Mouse (Mus musculus) heart, postnatal 0 days (tissue): ENCODE measurements around the gene Pde4d. TPM values are rescaled to one million over a fixed set of nuclear protein-coding genes. Genes with fewer than 3 reads are reported as not detected.

Source experiments
- ATAC-seq: fragments of 200-750 bp; cut with Nextera tagmentation; 2 replicates; pipeline ENCODE4 v1.8.0; 2017; ENCODE audit warnings: low read depth, moderate number of reproducible peaks, moderate library complexity; ENCODE audit not compliant: insufficient read depth
- DNase-seq: peaks from one replicate; pipeline ENCODE4 v3.0.0-alpha.2; 2016; ENCODE audit warnings: low spot score
- H3K27ac ChIP-seq: fragments of 300-500 bp; sonication (generic); 2 replicates; pipeline ENCODE4 v1.5.1; 2014; ENCODE audit warnings: low read depth, mild to moderate bottlenecking
- H3K27me3 ChIP-seq: fragments of 300-500 bp; sonication (generic); 2 replicates; pipeline ENCODE4 v1.6.1; 2014; ENCODE audit warnings: low read length, mixed read lengths; ENCODE audit not compliant: control insufficient read depth, insufficient read depth
- H3K36me3 ChIP-seq: fragments of 300-500 bp; sonication (generic); replicated peaks from 2 replicates; pipeline ENCODE4 v1.6.1; 2014; ENCODE audit warnings: low read length, mixed read lengths; ENCODE audit not compliant: control insufficient read depth, insufficient read depth
- H3K4me1 ChIP-seq: fragments of 300-500 bp; sonication (generic); 2 replicates; pipeline ENCODE4 v1.6.1; 2014; ENCODE audit warnings: antibody characterized with exemption; ENCODE audit not compliant: control insufficient read depth, insufficient read depth
- H3K4me2 ChIP-seq: fragments of 300-500 bp; sonication (generic); 2 replicates; pipeline ENCODE4 v1.6.1; 2014; ENCODE audit warnings: low read depth, mild to moderate bottlenecking, low read length, moderate library complexity
- H3K4me3 ChIP-seq: fragments of 300-500 bp; sonication (generic); 2 replicates; pipeline ENCODE4 v1.5.1; 2014; ENCODE audit warnings: low read depth, low read length
- H3K9ac ChIP-seq: fragments of 300-500 bp; sonication (generic); replicated peaks from 2 replicates; pipeline ENCODE4 v1.6.1; 2014; ENCODE audit warnings: low read depth, low read length, mixed read lengths
- H3K9me3 ChIP-seq: fragments of 300-500 bp; sonication (generic); replicated peaks from 2 replicates; pipeline ENCODE4 v1.6.1; 2016; ENCODE audit warnings: low read length; ENCODE audit not compliant: control insufficient read depth
- CTCF ChIP-seq: IDR thresholded peaks from 2 replicates; pipeline ENCODE4 v1.5.1; 2016; ENCODE audit warnings: antibody characterized with exemption, control low read depth, low read depth
- EP300 ChIP-seq: IDR thresholded peaks from 2 replicates; pipeline ENCODE4 v1.6.1; 2016; ENCODE audit warnings: antibody characterized with exemption, low read depth
- WGBS: fragments of 180-500 bp; shearing (Covaris S2); extraction: QIAGEN DNeasy Blood & Tissue Kit; methylation state at CpG from one replicate; pipeline ENCODE4 v1.1.7; 2014; 5-methylcytosine and 5-hydroxymethylcytosine counted together
- polyA plus RNA-seq: library from polyadenylated mRNA; unstranded; fragments of >200 nt; fragmentation: Nextera tagmentation; extraction: Ambion mirVana; gene quantifications from 2 replicates; pipeline ENCODE4 v1.2.1, GENCODE M21; 2015
- total RNA-seq: library from RNA; depleted of rRNA; stranded (reverse); fragments of >200 nt; gene quantifications from 2 replicates; pipeline ENCODE4 v1.2.3, GENCODE M21; 2014; ENCODE audit warnings: low replicate concordance

The Pde4d gene
- total and polyA plus RNA-seq, 2 experiments from 2014 or later: 21.9 to 58.0 TPM

GRCm38 (mm10) chr13:109175852-109176621 is 726.3 kb downstream of the Pde4d start:
- DNase-seq (no peak), ATAC-seq (no peak)
- no peaks in the 10 kb centered on the region for H3K9me3 ChIP-seq
- H3K9ac ChIP-seq: no peak overlapping the region
- H3K4me3 ChIP-seq: no peak overlapping the region
- WGBS: 73% methylated on average over 11 of the region's 11 CpGs
- no peak overlapping the region for H3K27ac ChIP-seq
- TF ChIP-seq CTCF (no peak), EP300 (no peak)
- H3K27me3 ChIP-seq: no peaks in the 10 kb centered on the region
- H3K4me2 ChIP-seq: no peak overlapping the region
- no peaks in the 10 kb centered on the region for H3K36me3 ChIP-seq
- no peaks in the 10 kb centered on the region for H3K4me1 ChIP-seq

GRCm38 (mm10) chr13:109181363-109181762 is 731.6 kb downstream of the Pde4d start:
- DNase-seq: no peak
- 71% methylated on average over 6 of the region's 6 CpGs for WGBS
- ATAC-seq: no peak
- H3K4me2 ChIP-seq: no peak overlapping the region
- TF ChIP-seq EP300 (no peak), CTCF (no peak)
- no peaks in the 10 kb centered on the region for H3K9me3 ChIP-seq
- H3K9ac ChIP-seq: no peak overlapping the region
- no peak overlapping the region for H3K27ac ChIP-seq
- no peaks in the 10 kb centered on the region for H3K4me1 ChIP-seq
- H3K4me3 ChIP-seq: no peak overlapping the region
- H3K27me3 ChIP-seq: no peaks in the 10 kb centered on the region
- H3K36me3 ChIP-seq: no peaks in the 10 kb centered on the region

GRCm38 (mm10) chr13:109190652-109191051 is 740.9 kb downstream of the Pde4d start:
- Histone ChIP-seq H3K4me1 (no peaks in the 10 kb centered on the region), H3K27me3 (no peaks in the 10 kb centered on the region), H3K27ac (no peak overlapping the region), H3K4me2 (no peak overlapping the region), H3K36me3 (no peaks in the 10 kb centered on the region), H3K4me3 (no peak overlapping the region), H3K9ac (no peak overlapping the region), H3K9me3 (no peaks in the 10 kb centered on the region)
- ATAC-seq (no peak), DNase-seq (no peak)
- TF ChIP-seq CTCF: no peak
- no peak for TF ChIP-seq EP300
- 67% methylated on average over 4 of the region's 4 CpGs for WGBS

GRCm38 (mm10) chr13:109191176-109191575 is 741.4 kb downstream of the Pde4d start:
- H3K4me1 ChIP-seq: no peaks in the 10 kb centered on the region
- 72% methylated on average over 4 of the region's 4 CpGs for WGBS
- ATAC-seq: no peak
- H3K9ac ChIP-seq: no peak overlapping the region
- no peak overlapping the region for H3K4me3 ChIP-seq
- no peaks in the 10 kb centered on the region for H3K9me3 ChIP-seq
- H3K27me3 ChIP-seq: no peaks in the 10 kb centered on the region
- H3K4me2 ChIP-seq: no peak overlapping the region
- H3K27ac ChIP-seq: no peak overlapping the region
- H3K36me3 ChIP-seq: no peaks in the 10 kb centered on the region
- no peak for DNase-seq
- TF ChIP-seq EP300 (no peak), CTCF (no peak)

- Histone ChIP-seq H3K4me2 (no peak overlapping the region), H3K27ac (no peak overlapping the region), H3K9ac (no peak overlapping the region), H3K4me1 (no peaks in the 10 kb centered on the region), H3K4me3 (no peak overlapping the region), H3K36me3 (no peaks in the 10 kb centered on the region), H3K9me3 (no peaks in the 10 kb centered on the region), H3K27me3 (no peaks in the 10 kb centered on the region)
- WGBS: 34% methylated on average over 9 of the region's 9 CpGs
- ATAC-seq (no peak), DNase-seq (no peak)
- no peak for TF ChIP-seq CTCF
- TF ChIP-seq EP300: no peak
Observed at GRCm38 (mm10) chr13:109205541-109205940, 755.8 kb downstream of the Pde4d start.

- Histone ChIP-seq H3K9me3 (no peaks in the 10 kb centered on the region), H3K9ac (no peak overlapping the region), H3K4me1 (no peaks in the 10 kb centered on the region), H3K36me3 (no peaks in the 10 kb centered on the region), H3K27ac (no peak overlapping the region), H3K4me3 (no peak overlapping the region), H3K27me3 (no peaks in the 10 kb centered on the region), H3K4me2 (no peak overlapping the region)
- TF ChIP-seq CTCF (no peak), EP300 (no peak)
- 90% methylated on average over 16 of the region's 16 CpGs for WGBS
- DNase-seq: no peak
- ATAC-seq: no peak
Observed at GRCm38 (mm10) chr13:109208607-109209006, 758.9 kb downstream of the Pde4d start.
